Mouse (Mus musculus): ENCODE results near the gene 4930404N11Rik.

Gene 4930404N11Rik

GRCm38 (mm10) chr10:81379809-81380378 is 14.3 kb upstream of the 4930404N11Rik start:
- DNase-seq: no peak

GRCm38 (mm10) chr10:81379183-81379553 is 13.6 kb upstream of the 4930404N11Rik start:
- DNase-seq: no peak

GRCm38 (mm10) chr10:81378553-81379182 is 13.1 kb upstream of the 4930404N11Rik start:
- DNase-seq: peak; percentile 100

GRCm38 (mm10) chr10:81377793-81378552 is 12.4 kb upstream of the 4930404N11Rik start, which contains the start of gene Fzr1:
Fzr1 (minus strand) TSS chr10:81378516.
- no peak for DNase-seq

GRCm38 (mm10) chr10:81377362-81377664 is 11.7 kb upstream of the 4930404N11Rik start:
- DNase-seq: no peak

- no peak for DNase-seq
Observed at GRCm38 (mm10) chr10:81376561-81377361, 11.1 kb upstream of the 4930404N11Rik start.

- no peak for DNase-seq
Observed at GRCm38 (mm10) chr10:81375322-81375721, 9.7 kb upstream of the 4930404N11Rik start.

GRCm38 (mm10) chr10:81367207-81367495 is 1.5 kb upstream of the 4930404N11Rik start:
- no peak for DNase-seq

- no peak for DNase-seq
Observed at GRCm38 (mm10) chr10:81366477-81367206, 1.0 kb upstream of the 4930404N11Rik start.

GRCm38 (mm10) chr10:81365073-81365472 is 543 bp downstream of the 4930404N11Rik start:
- no peak for DNase-seq

- DNase-seq: no peak
Observed at GRCm38 (mm10) chr10:81364666-81365065, 950 bp downstream of the 4930404N11Rik start.

GRCm38 (mm10) chr10:81363436-81364346 is 1.9 kb downstream of the 4930404N11Rik start:
- no peak for DNase-seq

GRCm38 (mm10) chr10:81362336-81362949 is 3.2 kb downstream of the 4930404N11Rik start:
- no peak for DNase-seq

GRCm38 (mm10) chr10:81360721-81361120 is 4.9 kb downstream of the 4930404N11Rik start:
- no peak for DNase-seq

GRCm38 (mm10) chr10:81358841-81359240 is 6.8 kb downstream of the 4930404N11Rik start:
- DNase-seq: no peak

GRCm38 (mm10) chr10:81358209-81358608 is 7.4 kb downstream of the 4930404N11Rik start:
- DNase-seq: no peak

- DNase-seq: peak; percentile 93
Observed at GRCm38 (mm10) chr10:81356991-81357844, 8.4 kb downstream of the 4930404N11Rik start, which contains the start of gene Mfsd12. Mfsd12 (plus strand) TSS chr10:81357491.

GRCm38 (mm10) chr10:81356352-81356990 is 9.1 kb downstream of the 4930404N11Rik start:
- no peak for DNase-seq

GRCm38 (mm10) chr10:81355533-81355932 is 10.1 kb downstream of the 4930404N11Rik start:
- DNase-seq: no peak

All from lung, postnatal 14 days (tissue).